Mouse (Mus musculus) midbrain, postnatal 0 days (tissue): ENCODE measurements around the gene Krt7. TPM values are rescaled to one million over a fixed set of nuclear protein-coding genes. Genes with fewer than 3 reads are reported as not detected.

ENCODE experiments used
- ATAC-seq: fragments of 200-750 bp; cut with Nextera tagmentation; 2 replicates; pipeline ENCODE4 v1.8.0; 2017; ENCODE audit warnings: moderate number of reproducible peaks, mild to moderate bottlenecking, moderate TSS enrichment, moderate library complexity; ENCODE audit not compliant: low FRiP score
- DNase-seq: peaks from one replicate; pipeline ENCODE4 v3.0.0-alpha.2; 2015; ENCODE audit warnings: low spot score
- H3K27ac ChIP-seq: fragments of 300-500 bp; sonication (generic); 2 replicates; pipeline ENCODE4 v1.5.1; 2014; ENCODE audit warnings: low read depth, mild to moderate bottlenecking, low read length, mixed read lengths
- H3K27me3 ChIP-seq: fragments of 300-500 bp; sonication (generic); 2 replicates; pipeline ENCODE4 v1.6.1; 2014; ENCODE audit warnings: low read length, control low read depth, mixed read lengths; ENCODE audit not compliant: insufficient read depth
- H3K36me3 ChIP-seq: fragments of 300-500 bp; sonication (generic); 2 replicates; pipeline ENCODE4 v1.6.1; 2014; ENCODE audit warnings: low read length, control low read depth, mixed read lengths; ENCODE audit not compliant: insufficient read depth
- H3K4me1 ChIP-seq: fragments of 300-500 bp; sonication (generic); 2 replicates; pipeline ENCODE4 v1.6.1; 2014; ENCODE audit warnings: mild to moderate bottlenecking, control low read depth, antibody characterized with exemption, low read length, mixed read lengths; ENCODE audit not compliant: insufficient read depth
- H3K4me2 ChIP-seq: fragments of 300-500 bp; sonication (generic); 2 replicates; pipeline ENCODE4 v1.6.1; 2014; ENCODE audit warnings: low read depth, mild to moderate bottlenecking, low read length, mixed read lengths; ENCODE audit not compliant: poor library complexity, severe bottlenecking
- H3K4me3 ChIP-seq: fragments of 300-500 bp; sonication (generic); 2 replicates; pipeline ENCODE4 v1.5.1; 2014; ENCODE audit warnings: low read depth, mild to moderate bottlenecking, low read length, moderate library complexity
- H3K9ac ChIP-seq: fragments of 300-500 bp; sonication (generic); replicated peaks from 2 replicates; pipeline ENCODE4 v1.6.1; 2014; ENCODE audit warnings: mild to moderate bottlenecking, low read length, moderate library complexity, mixed read lengths; ENCODE audit not compliant: poor library complexity, severe bottlenecking
- H3K9me3 ChIP-seq: fragments of 300-500 bp; sonication (generic); 2 replicates; pipeline ENCODE4 v1.6.1; 2016; ENCODE audit warnings: low read length, control low read depth
- CTCF ChIP-seq: IDR thresholded peaks from 2 replicates; pipeline ENCODE4 v1.5.1; 2016; ENCODE audit warnings: antibody characterized with exemption, mild to moderate bottlenecking
- WGBS: fragments of 180-500 bp; shearing (Covaris S2); extraction: QIAGEN DNeasy Blood & Tissue Kit; methylation state at CpG from one replicate; pipeline ENCODE4 v1.1.7; 2014; 5-methylcytosine and 5-hydroxymethylcytosine counted together
- polyA plus RNA-seq: library from polyadenylated mRNA; unstranded; fragments of >200 nt; fragmentation: Nextera tagmentation; extraction: Ambion mirVana; gene quantifications from 2 replicates; pipeline ENCODE4 v1.2.1, GENCODE M21; 2015
- total RNA-seq: library from RNA; depleted of rRNA; stranded (reverse); fragments of >200 nt; gene quantifications from 2 replicates; pipeline ENCODE4 v1.2.3, GENCODE M21; 2014

The Krt7 gene
- total and polyA plus RNA-seq, 2 experiments from 2014 or later = 0.20 to 0.49 TPM

DNA sequence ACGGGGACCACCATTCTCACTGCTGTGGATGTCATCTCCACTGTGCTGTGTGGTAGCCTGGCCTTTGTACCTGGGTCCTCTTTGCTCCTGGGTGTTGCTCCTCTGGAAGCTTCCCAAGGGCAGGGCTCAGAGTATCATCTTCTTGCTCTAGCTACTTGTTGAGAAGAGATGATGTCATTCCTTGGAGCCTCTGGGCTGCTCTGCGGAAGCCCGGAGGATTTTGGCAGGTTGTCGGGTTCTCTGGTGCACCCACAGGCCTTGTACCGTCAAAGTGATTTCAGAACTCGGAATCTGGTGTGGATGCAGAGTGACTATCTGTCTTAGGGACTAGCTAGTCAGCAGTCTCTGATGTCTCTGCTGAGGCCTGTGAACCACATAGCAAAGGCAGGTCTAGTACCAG, 25.8 kb upstream of the Krt7 start:
- Histone ChIP-seq H3K27ac (no peak overlapping the region), H3K4me1 (no peaks in the 10 kb centered on the region)
- 85% methylated on average over 6 of the region's 6 CpGs for WGBS

GRCm38 (mm10) chr15:101387176-101387575, 23.7 kb upstream of the Krt7 start:
- Histone ChIP-seq H3K9me3 (no peaks in the 10 kb centered on the region), H3K27me3 (no peaks in the 10 kb centered on the region), H3K4me2 (no peak overlapping the region), H3K4me3 (no peak overlapping the region), H3K4me1 (no peaks in the 10 kb centered on the region), H3K27ac (no peak overlapping the region), H3K9ac (no peak overlapping the region), H3K36me3 (no peaks in the 10 kb centered on the region)
- DNase-seq (no peak), ATAC-seq (no peak)
- TF ChIP-seq CTCF = peak; percentile 61
- 67% methylated on average over 3 of the region's 3 CpGs for WGBS

More for the DNA sequence above, 25.8 kb upstream of the Krt7 start:
- no peak overlapping the region for H3K9ac ChIP-seq
- H3K36me3 ChIP-seq = no peaks in the 10 kb centered on the region
- H3K4me2 ChIP-seq = no peak overlapping the region
- H3K4me3 ChIP-seq = no peak overlapping the region
- no peak for TF ChIP-seq CTCF
- no peaks in the 10 kb centered on the region for H3K9me3 ChIP-seq
- ATAC-seq (no peak), DNase-seq (no peak)
- H3K27me3 ChIP-seq = no peaks in the 10 kb centered on the region

GRCm38 (mm10) chr15:101388034-101388541, 22.8 kb upstream of the Krt7 start:
- Histone ChIP-seq H3K27me3 (no peaks in the 10 kb centered on the region), H3K9ac (no peak overlapping the region), H3K4me1 (no peaks in the 10 kb centered on the region), H3K9me3 (no peaks in the 10 kb centered on the region), H3K36me3 (no peaks in the 10 kb centered on the region), H3K4me3 (no peak overlapping the region), H3K4me2 (no peak overlapping the region), H3K27ac (no peak overlapping the region)
- peak; percentile 46 for TF ChIP-seq CTCF
- no peak for ATAC-seq
- WGBS = 66% methylated on average over 5 of the region's 5 CpGs
- DNase-seq = no peak

GRCm38 (mm10) chr15:101390203-101390602, 20.6 kb upstream of the Krt7 start:
- ATAC-seq (no peak), DNase-seq (no peak)
- 91% methylated on average over 5 of the region's 5 CpGs for WGBS
- no peak overlapping the region for H3K9ac ChIP-seq
- no peak for TF ChIP-seq CTCF
- H3K9me3 ChIP-seq = no peaks in the 10 kb centered on the region
- H3K4me3 ChIP-seq = no peak overlapping the region
- no peak overlapping the region for H3K4me2 ChIP-seq
- H3K4me1 ChIP-seq = no peaks in the 10 kb centered on the region
- H3K27me3 ChIP-seq = no peaks in the 10 kb centered on the region
- H3K27ac ChIP-seq = no peak overlapping the region
- no peaks in the 10 kb centered on the region for H3K36me3 ChIP-seq

DNA sequence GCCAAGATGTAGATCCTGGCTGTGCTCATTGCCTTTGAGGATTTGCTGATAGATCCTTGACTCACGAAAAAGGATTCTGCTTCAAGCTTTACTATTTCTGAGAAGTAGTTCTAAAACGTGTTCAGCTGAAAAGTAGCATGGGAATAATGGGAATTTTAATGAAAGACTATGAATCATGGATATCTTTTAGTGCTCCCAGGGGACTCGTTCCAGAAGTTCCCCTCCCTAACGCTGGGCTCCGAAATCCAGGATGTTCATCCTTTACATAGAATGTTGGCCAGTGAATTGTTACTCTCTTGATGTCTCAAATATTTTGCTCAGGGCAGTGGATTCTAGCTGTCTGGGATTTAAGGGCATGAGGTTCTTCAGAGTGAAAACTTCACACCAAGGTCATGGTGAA, 18.6 kb upstream of the Krt7 start:
- 83% methylated on average over 5 of the region's 5 CpGs for WGBS
- Histone ChIP-seq H3K9me3 (no peaks in the 10 kb centered on the region), H3K4me2 (no peak overlapping the region), H3K4me3 (no peak overlapping the region), H3K27me3 (no peaks in the 10 kb centered on the region), H3K36me3 (no peaks in the 10 kb centered on the region), H3K9ac (no peak overlapping the region), H3K27ac (no peak overlapping the region), H3K4me1 (no peaks in the 10 kb centered on the region)
- no peak for ATAC-seq
- TF ChIP-seq CTCF = no peak
- no peak for DNase-seq

DNA sequence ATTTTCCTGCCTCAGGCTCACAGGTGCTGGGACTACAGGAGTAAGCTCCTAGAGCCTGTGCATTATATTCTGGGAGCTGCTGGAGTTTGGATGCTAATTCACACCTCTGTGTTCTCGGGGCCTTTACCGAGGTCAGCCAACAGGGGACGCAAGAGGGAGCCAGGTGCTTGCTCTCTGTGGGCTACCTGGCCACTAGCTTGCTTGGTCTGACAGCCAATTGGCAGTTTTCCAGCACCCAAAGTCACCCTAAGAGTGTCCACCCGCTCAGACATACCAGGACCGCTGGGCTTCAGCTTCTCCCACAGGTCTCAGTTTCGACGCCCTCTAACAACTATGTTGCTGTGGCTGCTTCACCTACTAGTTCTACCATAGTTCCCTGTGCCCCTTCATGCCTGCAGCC, 15.9 kb upstream of the Krt7 start:
- H3K4me1 ChIP-seq = no peaks in the 10 kb centered on the region
- H3K27ac ChIP-seq = no peak overlapping the region
- no peaks in the 10 kb centered on the region for H3K36me3 ChIP-seq
- peak; percentile 21 for TF ChIP-seq CTCF
- no peak overlapping the region for H3K4me3 ChIP-seq
- no peaks in the 10 kb centered on the region for H3K9me3 ChIP-seq
- no peak for ATAC-seq
- DNase-seq = no peak
- H3K9ac ChIP-seq = no peak overlapping the region
- WGBS = 64% methylated on average over 7 of the region's 7 CpGs
- H3K27me3 ChIP-seq = no peaks in the 10 kb centered on the region
- H3K4me2 ChIP-seq = no peak overlapping the region
